ENCODE assay signal across 8 mouse cellular contexts in the genomic region with DNA sequence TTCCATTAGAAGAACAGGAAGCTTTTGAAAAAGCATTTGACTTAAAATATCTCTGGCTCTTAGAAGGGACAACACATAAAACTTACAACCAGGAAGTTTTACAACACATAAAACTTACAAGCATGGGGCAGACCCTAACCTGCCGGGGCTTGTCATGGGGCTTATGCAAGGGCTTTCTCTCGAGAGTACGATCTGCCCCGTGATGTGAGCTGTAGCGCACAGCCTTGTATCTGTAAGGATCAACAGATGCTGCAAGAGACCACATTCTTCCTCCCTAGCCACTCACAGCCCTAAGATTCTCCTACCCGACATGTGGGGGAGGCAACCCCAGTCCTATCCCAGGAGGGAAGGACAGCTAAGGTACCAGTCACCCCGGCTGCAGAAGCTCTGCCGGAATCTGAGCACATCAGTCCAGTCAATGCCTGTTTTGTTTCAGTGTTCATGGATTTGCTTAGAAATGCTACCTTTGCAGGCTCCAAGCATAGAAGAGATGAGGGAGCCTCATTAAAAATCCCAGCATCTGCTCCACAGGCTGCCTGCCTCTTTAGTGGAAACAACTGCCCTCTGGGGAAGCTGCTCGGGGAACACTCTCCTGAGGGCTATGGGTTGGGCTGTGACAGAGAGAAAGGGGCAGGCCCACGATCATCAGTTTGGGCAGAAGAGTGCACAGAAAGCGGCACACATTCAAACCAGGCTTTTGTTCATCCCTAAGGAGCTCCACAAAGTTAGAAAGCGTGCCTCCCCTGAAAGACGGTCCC.
DNase-seq lines count a peak whose midpoint lies in the region; ATAC-seq and TF ChIP-seq lines count a peak whose summit lies in the region.

No protein-coding gene starts in this region.

- no peaks in the 10 kb centered on the region for H3K27me3 ChIP-seq in heart, embryonic 12.5 days (replicated peaks)
- no peaks in the 10 kb centered on the region for H3K27me3 ChIP-seq in E14TG2a.4 (ENCODE audit: insufficient read depth, low read length)
- H3K27me3 ChIP-seq in forebrain, embryonic 16.5 days (replicated peaks; ENCODE audit: control insufficient read depth, insufficient read depth, low read length) = no peaks in the 10 kb centered on the region
- H3K27me3 ChIP-seq in liver, embryonic 16.5 days (ENCODE audit: control insufficient read depth, insufficient read depth, low read depth, low read length) = no peaks in the 10 kb centered on the region

- no peaks in the 10 kb centered on the region for H3K9me3 ChIP-seq in heart, embryonic 12.5 days (replicated peaks)
- no peaks in the 10 kb centered on the region for H3K9me3 ChIP-seq in E14TG2a.4 (ENCODE audit: low read length)
- H3K9me3 ChIP-seq in forebrain, embryonic 16.5 days (ENCODE audit: control insufficient read depth, low read length) = no peaks in the 10 kb centered on the region
- no peaks in the 10 kb centered on the region for H3K9me3 ChIP-seq in liver, embryonic 16.5 days (replicated peaks; ENCODE audit: control insufficient read depth, low read length)

- peak overlapping the region; percentile 55 for H3K4me3 ChIP-seq in heart, embryonic 12.5 days
- peak overlapping the region; percentile 73 for H3K4me3 ChIP-seq in E14TG2a.4 (replicated peaks; ENCODE audit: low read length)
- peak overlapping the region; percentile 44 for H3K4me3 ChIP-seq in forebrain, embryonic 16.5 days (replicated peaks; ENCODE audit: low read length)
- peak overlapping the region; percentile 3; the same call in 1 of the 2 replicates for H3K4me3 ChIP-seq in liver, embryonic 16.5 days (ENCODE audit: low read depth, low read length)

- TF ChIP-seq CTCF in E14TG2a.4 (conservative IDR thresholded peaks at IDR 0.05; ENCODE audit: low read length) = no peak

- peak overlapping the region; percentile 91 for H3K4me2 ChIP-seq in heart, embryonic 12.5 days
- peak overlapping the region; percentile 79 for H3K4me2 ChIP-seq in forebrain, embryonic 16.5 days (ENCODE audit: low read length)
- peak overlapping the region; percentile 42; the same call in 1 of the 2 replicates for H3K4me2 ChIP-seq in liver, embryonic 16.5 days (ENCODE audit: low read depth, low read length)

- peak overlapping the region; percentile 71 for H3K9ac ChIP-seq in heart, embryonic 12.5 days
- peak overlapping the region; percentile 63 for H3K9ac ChIP-seq in forebrain, embryonic 16.5 days (replicated peaks; ENCODE audit: low read depth, low read length)
- H3K9ac ChIP-seq in liver, embryonic 16.5 days (ENCODE audit: low read depth, low read length) = no peak overlapping the region

- 12% methylated on average over 13 of the region's 13 CpGs for WGBS in heart, embryonic 12.5 days
- WGBS in forebrain, embryonic 16.5 days = 12% methylated on average over 13 of the region's 13 CpGs
- WGBS in liver, embryonic 16.5 days (ENCODE audit: insufficient replicate concordance) = 39% methylated on average over 13 of the region's 13 CpGs

- no peak for DNase-seq in heart, adult 8-10 months (ENCODE audit: low spot score)
- no peak for DNase-seq in thymus, postnatal 36 days
- DNase-seq in left cerebral cortex, adult 9 months (ENCODE audit: low spot score in 2 of 2) = no peak
- no peak for DNase-seq in cerebellum, adult 11 months

- peak overlapping the region; percentile 95 for H3K27ac ChIP-seq in heart, embryonic 12.5 days (ENCODE audit: poor library complexity, severe bottlenecking)
- no peak overlapping the region; the same call in 1 of the 2 replicates for H3K27ac ChIP-seq in forebrain, embryonic 16.5 days (ENCODE audit: low read length)
- H3K27ac ChIP-seq in liver, embryonic 16.5 days (ENCODE audit: low read length) = no peak overlapping the region

- no peak for ATAC-seq in heart, embryonic 12.5 days (ENCODE audit: insufficient number of reproducible peaks, low FRiP score)
- peak; percentile 50 for ATAC-seq in forebrain, embryonic 16.5 days
- no peak for ATAC-seq in liver, embryonic 16.5 days (ENCODE audit: low read depth)

- peaks cover 59% of the 10 kb centered on the region for H3K4me1 ChIP-seq in heart, embryonic 12.5 days (replicated peaks)
- peaks cover 78% of the 10 kb centered on the region for H3K4me1 ChIP-seq in E14TG2a.4 (replicated peaks; ENCODE audit: low read depth, low read length)
- H3K4me1 ChIP-seq in forebrain, embryonic 16.5 days (replicated peaks; ENCODE audit: control insufficient read depth, insufficient read depth, low read length) = peaks cover 30% of the 10 kb centered on the region
- H3K4me1 ChIP-seq in liver, embryonic 16.5 days (ENCODE audit: control insufficient read depth, low read depth, low read length) = no peaks in the 10 kb centered on the region; the same call in 1 of the 2 replicates

- 0 out of 2 replicates have a peak, but pooled peaks cover 6% of the 10 kb centered on the region for H3K36me3 ChIP-seq in heart, embryonic 12.5 days
- H3K36me3 ChIP-seq in E14TG2a.4 (ENCODE audit: insufficient read depth, low read length) = peaks cover 76% of the 10 kb centered on the region
- no peaks in the 10 kb centered on the region for H3K36me3 ChIP-seq in forebrain, embryonic 16.5 days (ENCODE audit: control insufficient read depth, insufficient read depth)
- H3K36me3 ChIP-seq in liver, embryonic 16.5 days (ENCODE audit: control insufficient read depth, insufficient read depth) = no peaks in the 10 kb centered on the region

Comparison
In these comparisons a context has a peak if more than half of its experiments do, and no peak if none do; other contexts are left out.
1. H3K4me3 ChIP-seq: peak in every context shown above with its lines; median percentile 73 in E14TG2a.4; 55 in heart, embryonic 12.5 days; 44 in forebrain, embryonic 16.5 days; 3 in liver, embryonic 16.5 days.